Mouse (Mus musculus): Measurements from ENCODE around the gene Coa4.

Gene Coa4

GRCm38 (mm10) chr7:100504740-100505487 lies 32.0 kb upstream of the Coa4 start:
- DNase-seq (ENCODE audit: low spot score): no peak

- DNase-seq (ENCODE audit: low spot score): no peak
Observed at GRCm38 (mm10) chr7:100506494-100506893, 30.4 kb upstream of the Coa4 start.

DNA sequence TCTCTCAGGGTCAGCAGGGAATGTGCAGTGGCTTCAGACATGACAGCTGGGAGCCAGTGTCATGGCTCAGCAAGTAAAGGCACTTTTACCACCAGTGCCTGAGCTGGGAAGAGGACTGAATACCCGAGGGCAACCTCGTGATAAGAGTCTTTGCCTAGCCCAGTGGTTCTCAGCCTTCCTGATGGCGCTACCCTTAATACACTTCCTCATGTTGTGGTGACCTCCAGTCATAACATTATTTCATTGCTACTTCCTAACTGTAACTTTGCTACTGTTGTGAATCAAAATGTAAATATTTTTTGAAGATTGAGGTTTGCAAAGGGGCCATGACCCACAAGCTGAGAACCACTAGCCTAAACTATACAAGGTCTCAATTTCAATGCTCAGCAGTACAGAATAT lies 28.2 kb upstream of the Coa4 start:
- DNase-seq (ENCODE audit: low spot score): no peak

- no peak for DNase-seq (ENCODE audit: low spot score)
Observed at GRCm38 (mm10) chr7:100511602-100512001, 25.3 kb upstream of the Coa4 start.

DNA sequence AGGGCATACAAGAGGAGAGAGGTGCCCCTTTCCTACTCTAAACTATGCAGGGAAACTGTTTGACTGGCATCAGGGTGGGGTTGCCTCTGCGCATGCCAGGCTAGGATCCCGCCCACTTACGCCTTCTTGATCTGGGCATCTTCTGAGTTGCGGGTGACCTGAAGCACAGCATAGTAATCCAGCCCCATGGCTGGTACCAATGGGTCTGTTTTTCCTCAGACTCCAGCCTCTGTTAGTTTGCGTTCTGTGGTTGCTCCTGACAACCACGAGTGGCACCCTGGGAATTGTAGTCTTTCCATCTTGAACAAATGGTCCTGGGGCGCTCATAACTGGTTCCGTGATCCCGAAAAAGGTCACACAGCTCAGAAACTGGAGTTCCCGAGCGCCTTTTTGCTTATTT lies 22.3 kb upstream of the Coa4 start, which contains the start of gene Dnajb13:
Gene Dnajb13 (minus strand): TSS at position 388 of the 400 bp plus-strand sequence.
- peak; percentile 60 for DNase-seq (ENCODE audit: low spot score)

GRCm38 (mm10) chr7:100520204-100520603 lies 16.7 kb upstream of the Coa4 start:
- no peak for DNase-seq (ENCODE audit: low spot score)

DNA sequence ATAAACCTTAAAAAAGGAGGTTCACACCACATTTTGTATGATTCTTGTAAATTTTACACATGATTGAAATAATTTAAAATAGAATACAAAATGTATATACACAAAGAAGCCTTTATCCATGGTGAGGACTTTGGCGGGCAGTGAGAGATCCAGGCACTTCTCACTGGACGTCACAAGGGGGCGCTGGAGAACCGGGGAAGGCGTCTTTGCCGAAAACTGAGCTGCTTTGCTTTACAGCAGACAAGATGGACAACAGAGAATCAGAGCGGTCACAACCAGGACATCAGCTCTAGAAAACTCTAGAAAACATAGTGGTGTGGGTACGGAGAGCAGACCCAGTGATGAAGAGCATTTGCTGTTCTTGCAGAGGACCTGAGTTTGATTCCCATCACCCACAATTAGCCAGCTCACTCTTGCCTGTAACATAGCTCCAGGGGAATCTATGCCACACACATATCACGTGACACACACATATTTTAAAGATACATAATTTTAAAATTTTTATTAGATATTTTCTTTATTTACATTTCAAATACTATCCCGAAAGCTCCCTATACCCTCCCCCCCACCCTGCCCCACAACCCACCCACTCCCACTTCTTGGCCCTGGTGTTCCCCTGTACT lies 16.1 kb upstream of the Coa4 start:
- peak; percentile 89 for DNase-seq (ENCODE audit: low spot score)

- no peak for DNase-seq (ENCODE audit: low spot score)
Observed at GRCm38 (mm10) chr7:100522222-100522621, 14.6 kb upstream of the Coa4 start.

DNA sequence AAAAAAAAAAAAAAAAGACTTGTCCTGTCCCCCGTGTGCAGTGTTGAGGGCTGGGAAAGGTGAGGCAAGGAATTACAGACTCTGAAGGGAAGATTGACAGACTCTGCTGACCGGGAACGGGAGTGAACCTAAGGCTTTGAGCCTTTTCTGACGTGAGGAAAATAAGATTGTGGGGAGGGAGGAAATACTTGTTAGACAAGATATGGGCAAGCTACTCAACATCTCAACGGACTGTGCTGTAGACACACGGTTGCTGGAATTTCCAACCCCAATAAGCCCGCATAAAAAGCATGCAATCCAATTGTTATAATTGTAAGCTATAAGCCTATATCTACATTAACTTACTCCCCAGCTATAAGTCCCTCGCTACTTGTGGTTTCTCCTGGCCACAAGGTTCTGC lies 12.2 kb upstream of the Coa4 start:
- no peak for DNase-seq (ENCODE audit: low spot score)

DNA sequence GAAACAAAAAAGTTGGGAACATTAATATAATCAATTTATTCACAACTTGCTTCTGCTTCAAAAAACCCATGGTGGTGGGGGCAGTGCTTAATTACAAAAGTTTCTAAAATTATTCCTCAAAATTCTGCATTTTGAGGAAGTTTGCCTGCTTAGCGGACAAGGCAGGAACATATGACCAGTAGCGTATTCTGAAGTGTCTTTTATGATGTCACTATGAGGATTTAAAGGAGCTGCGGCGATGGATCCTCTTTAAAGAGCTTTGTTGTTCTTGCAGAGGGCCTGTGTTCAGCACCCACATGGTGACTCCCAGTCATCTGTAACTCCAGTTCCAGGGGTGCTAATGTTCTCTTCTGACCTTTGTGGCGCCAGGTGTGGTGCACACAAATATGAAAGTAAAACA lies 6.1 kb upstream of the Coa4 start:
- no peak for DNase-seq (ENCODE audit: low spot score)

GRCm38 (mm10) chr7:100533503-100533902 lies 3.4 kb upstream of the Coa4 start:
- DNase-seq (ENCODE audit: low spot score): no peak

- no peak for DNase-seq (ENCODE audit: low spot score)
Observed at GRCm38 (mm10) chr7:100534216-100534615, 2.7 kb upstream of the Coa4 start.

GRCm38 (mm10) chr7:100535831-100536230 lies 1.0 kb upstream of the Coa4 start:
- no peak for DNase-seq (ENCODE audit: low spot score)

DNA sequence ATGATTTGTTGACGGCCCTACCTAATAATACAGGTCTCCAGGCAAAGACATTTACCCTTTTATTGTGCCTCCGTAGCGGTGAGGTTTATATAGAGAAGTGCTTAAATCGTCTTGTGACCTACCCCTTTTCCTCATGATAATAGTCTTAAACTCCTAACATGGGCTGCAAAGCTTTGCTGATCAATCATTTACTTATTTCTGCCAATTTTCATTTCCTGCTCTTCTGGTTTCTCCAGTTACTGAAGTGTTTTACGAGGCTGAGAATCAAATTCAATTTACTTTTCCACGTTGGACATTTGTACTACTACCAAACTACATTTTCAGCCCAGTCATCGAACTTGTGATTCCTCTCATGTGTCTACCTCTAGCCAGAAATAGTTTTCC lies 640 bp downstream of the Coa4 start:
- DNase-seq (ENCODE audit: low spot score): peak; percentile 6

- no peak for DNase-seq (ENCODE audit: low spot score)
Observed at GRCm38 (mm10) chr7:100539516-100539915, 2.6 kb downstream of the Coa4 start.

GRCm38 (mm10) chr7:100544437-100544836 lies 7.6 kb downstream of the Coa4 start:
- DNase-seq (ENCODE audit: low spot score): no peak

DNA sequence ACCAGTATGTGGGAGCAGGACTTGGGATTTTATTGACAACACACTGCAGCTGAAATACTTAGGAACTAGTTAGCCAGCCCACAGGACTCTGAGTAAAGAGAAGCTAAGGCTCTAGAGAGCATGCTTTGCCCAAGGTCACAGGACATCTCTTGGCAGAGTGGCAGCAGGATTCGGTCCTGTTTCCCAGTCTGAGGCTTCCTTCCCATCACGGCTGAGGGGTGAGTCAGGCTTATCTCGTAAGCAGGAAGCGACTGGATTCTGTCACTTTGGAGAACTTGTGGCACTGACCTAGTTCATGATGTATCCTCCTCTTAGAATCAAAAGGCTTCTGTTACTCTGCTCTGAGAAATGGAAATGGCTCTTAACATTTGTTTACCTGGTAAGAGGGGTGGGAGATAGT lies 10.8 kb downstream of the Coa4 start:
- no peak for DNase-seq (ENCODE audit: low spot score)

DNA sequence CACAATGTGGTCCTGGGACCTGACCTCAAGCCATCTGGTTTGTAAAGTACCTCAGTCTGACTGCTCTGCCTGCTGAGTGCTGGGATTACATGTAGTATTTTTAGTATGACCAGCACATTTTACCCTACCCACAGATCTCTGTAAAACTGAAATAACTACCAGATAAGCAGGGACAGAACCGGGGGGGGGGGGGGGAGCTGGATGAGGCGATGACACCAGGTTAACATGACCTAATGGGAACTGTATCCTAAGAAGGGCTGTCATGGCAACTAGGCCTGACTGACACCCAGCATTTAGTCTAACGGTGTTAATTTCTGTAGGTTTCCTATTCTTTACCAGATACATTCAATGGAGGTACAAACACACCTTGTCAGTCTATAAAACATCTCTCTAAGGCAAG lies 12.9 kb downstream of the Coa4 start:
- DNase-seq (ENCODE audit: low spot score): no peak

GRCm38 (mm10) chr7:100550338-100551007 lies 13.6 kb downstream of the Coa4 start:
- DNase-seq (ENCODE audit: low spot score): no peak

- DNase-seq (ENCODE audit: low spot score): no peak
Observed at GRCm38 (mm10) chr7:100554939-100555338, 18.1 kb downstream of the Coa4 start.

GRCm38 (mm10) chr7:100555431-100555951 lies 18.6 kb downstream of the Coa4 start:
- peak; percentile 44 for DNase-seq (ENCODE audit: low spot score)

- DNase-seq (ENCODE audit: low spot score): no peak
Observed at GRCm38 (mm10) chr7:100557241-100557640, 20.4 kb downstream of the Coa4 start.

DNA sequence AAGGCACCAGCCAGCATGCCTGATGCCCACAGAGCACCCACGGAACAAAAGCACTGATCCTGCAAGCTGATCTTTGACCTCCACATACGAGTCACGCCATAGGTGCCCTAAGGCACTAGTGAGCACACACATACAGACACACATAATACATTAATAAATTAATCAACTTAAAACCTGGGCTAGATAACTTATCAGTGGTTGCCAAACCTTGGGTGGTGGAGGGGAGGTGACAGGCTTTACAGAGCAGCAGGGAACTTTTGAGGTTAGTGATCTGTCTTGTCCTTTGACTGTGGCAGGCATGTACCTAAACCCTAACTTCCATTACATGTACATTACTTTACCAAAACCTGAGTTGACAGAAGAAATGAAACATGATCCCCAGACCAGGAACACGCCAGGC lies 22.5 kb downstream of the Coa4 start:
- no peak for DNase-seq (ENCODE audit: low spot score)
